Mouse (Mus musculus) splenic B cell, adult 2 months (primary cell): ENCODE measurements around the gene A930017K11Rik.
A peak's percentile ranks its signal among the peaks of the same experiment; 100 is the strongest.

Experiments
- DNase-seq: peaks from one replicate; pipeline ENCODE4 v3.0.0-alpha.2; 2011; ENCODE audit warnings: low read depth, low spot score
- H3K27me3 ChIP-seq: 2 replicates; pipeline ENCODE4 v1.6.1; 2012; ENCODE audit warnings: mild to moderate bottlenecking, low read length, moderate library complexity, mixed read lengths; ENCODE audit not compliant: control insufficient read depth, poor library complexity, insufficient read depth, severe bottlenecking
- H3K36me3 ChIP-seq: 2 replicates; pipeline ENCODE4 v1.6.1; 2012; ENCODE audit warnings: mild to moderate bottlenecking, low read length, moderate library complexity, mixed read lengths; ENCODE audit not compliant: control insufficient read depth, poor library complexity, insufficient read depth, severe bottlenecking

A930017K11Rik gene

DNA sequence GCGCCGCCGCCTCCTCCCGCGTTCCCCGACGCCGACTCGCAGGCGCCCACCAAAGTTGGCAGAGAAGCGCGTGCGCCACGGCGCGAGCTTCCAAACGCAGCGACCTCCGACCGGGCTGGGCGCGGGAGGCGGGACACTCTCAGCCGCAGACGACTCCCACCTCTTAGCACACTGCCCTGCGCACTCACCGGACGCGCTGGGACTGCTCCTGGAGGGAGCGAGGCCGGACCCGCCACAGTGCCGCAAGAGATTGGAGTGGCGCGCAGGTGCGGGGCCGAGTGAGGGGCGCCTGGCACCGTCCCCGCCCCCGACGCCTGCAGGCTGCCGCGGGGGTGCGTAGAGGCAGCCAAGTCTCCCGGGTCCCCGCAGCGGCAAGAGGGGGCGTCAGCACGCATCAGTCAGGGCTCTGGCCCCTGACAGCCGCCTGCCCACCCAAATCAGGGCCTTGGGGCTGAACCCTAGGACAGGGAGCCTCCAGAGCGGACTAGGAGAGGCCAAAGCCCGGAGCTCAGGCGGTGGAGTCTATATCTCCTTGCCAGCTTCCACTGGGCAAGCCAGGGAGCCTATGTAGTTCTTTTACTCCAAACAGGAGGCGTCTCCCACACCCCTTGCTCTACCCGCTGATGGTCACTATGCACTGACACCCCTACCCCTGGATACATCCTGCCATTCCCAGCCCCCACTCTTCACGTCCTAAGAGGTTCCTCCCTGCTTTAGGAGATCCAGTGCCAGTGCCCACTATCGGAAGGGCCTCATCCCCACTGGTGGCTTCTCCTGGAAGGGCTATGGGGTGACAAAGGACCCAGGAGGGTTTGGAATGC is at the start of gene A930017K11Rik:
Gene A930017K11Rik (minus strand): TSS at position 763 of the 821 bp plus-strand sequence.
- H3K36me3 ChIP-seq, result no peaks in the 10 kb centered on the region
- H3K27me3 ChIP-seq, result no peaks in the 10 kb centered on the region
- no peak for DNase-seq

DNA sequence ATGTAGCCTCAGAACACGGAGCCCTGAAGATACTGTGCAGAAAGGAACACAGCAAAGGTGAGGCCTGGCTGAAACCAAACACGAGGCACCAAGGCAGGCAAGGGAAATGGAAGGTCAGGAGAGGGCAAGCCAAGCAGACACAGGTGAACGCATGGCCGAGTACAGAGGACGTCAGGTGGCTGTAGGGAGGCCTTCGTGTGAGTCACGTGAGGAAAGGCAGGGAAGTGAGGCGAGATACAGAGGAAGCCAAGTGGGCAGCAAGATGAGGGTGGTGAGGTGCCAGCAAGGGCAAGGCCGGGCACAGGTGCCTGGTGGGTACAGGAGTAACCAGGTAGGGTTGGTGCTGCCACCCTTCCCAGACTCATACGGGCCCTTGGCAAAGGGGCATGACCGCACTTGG is 46.1 kb upstream of the A930017K11Rik start:
- no peaks in the 10 kb centered on the region for H3K27me3 ChIP-seq
- DNase-seq, result peak; percentile 41
- H3K36me3 ChIP-seq, result 0 out of 2 replicates have a peak, but pooled peaks cover 2% of the 10 kb centered on the region

DNA sequence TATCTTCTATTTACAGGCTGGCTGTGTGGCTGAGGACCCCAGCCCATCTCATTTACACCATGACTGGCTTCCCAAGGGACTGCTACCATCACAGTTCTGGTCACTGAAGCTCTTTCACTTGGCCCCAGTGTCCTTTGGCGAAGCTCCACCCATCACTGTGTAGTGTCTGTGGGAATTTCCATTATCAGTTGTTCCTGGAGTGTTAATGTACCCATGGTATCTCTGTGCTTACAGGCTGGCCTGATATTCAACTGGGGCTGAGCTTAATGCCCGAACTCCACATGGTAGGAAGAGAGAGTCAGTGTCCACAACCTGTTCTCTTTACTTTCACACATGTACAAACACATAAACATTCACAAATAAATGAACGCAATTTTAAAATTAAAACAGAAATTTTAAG is 41.1 kb upstream of the A930017K11Rik start:
- no peak for DNase-seq
- Histone ChIP-seq H3K36me3 (0 out of 2 replicates have a peak, but pooled peaks cover 2% of the 10 kb centered on the region), H3K27me3 (no peaks in the 10 kb centered on the region)

DNA sequence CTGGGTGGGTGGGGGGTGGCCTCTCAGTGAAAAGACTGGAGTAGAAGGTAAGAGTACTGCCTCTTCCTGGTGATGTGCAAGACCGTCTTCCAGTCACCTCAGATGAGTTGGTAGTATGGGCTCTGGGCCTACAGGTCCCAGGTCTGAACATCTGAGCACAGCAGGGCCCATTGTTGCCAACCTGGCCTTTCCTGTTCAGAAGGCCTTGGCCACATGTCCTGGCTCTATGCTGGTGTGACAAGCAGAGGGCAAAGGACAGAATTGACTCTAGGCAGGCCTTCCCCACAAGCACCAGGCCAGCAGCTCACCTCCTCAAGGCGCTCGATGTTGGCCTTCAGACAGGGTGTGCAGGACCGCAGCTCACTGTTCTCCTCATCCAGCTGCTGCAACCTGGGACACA is 39.9 kb upstream of the A930017K11Rik start:
- Histone ChIP-seq H3K36me3 (0 out of 2 replicates have a peak, but pooled peaks cover 2% of the 10 kb centered on the region), H3K27me3 (no peaks in the 10 kb centered on the region)
- no peak for DNase-seq

DNA sequence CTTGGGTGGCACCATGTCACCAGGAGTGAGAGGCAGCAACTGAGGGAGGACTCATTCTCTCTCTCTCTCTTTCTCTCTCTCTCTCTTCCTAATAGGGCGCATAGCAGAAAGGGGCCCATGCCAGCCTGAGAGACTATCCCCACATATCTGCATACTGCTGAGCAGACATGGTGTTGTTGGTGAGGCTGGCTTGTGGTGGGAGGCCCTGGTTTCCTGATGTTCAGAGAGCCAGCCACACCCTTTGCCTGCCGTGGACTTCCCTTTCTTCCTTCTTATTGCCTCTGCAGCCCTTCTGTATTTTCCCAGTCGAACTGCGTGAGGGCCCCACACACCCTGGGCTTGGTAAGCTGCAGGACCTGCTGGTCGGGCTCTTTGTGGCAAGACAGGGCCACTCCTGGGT is 38.0 kb upstream of the A930017K11Rik start:
- DNase-seq, result no peak
- Histone ChIP-seq H3K36me3 (0 out of 2 replicates have a peak, but pooled peaks cover 2% of the 10 kb centered on the region), H3K27me3 (no peaks in the 10 kb centered on the region)

DNA sequence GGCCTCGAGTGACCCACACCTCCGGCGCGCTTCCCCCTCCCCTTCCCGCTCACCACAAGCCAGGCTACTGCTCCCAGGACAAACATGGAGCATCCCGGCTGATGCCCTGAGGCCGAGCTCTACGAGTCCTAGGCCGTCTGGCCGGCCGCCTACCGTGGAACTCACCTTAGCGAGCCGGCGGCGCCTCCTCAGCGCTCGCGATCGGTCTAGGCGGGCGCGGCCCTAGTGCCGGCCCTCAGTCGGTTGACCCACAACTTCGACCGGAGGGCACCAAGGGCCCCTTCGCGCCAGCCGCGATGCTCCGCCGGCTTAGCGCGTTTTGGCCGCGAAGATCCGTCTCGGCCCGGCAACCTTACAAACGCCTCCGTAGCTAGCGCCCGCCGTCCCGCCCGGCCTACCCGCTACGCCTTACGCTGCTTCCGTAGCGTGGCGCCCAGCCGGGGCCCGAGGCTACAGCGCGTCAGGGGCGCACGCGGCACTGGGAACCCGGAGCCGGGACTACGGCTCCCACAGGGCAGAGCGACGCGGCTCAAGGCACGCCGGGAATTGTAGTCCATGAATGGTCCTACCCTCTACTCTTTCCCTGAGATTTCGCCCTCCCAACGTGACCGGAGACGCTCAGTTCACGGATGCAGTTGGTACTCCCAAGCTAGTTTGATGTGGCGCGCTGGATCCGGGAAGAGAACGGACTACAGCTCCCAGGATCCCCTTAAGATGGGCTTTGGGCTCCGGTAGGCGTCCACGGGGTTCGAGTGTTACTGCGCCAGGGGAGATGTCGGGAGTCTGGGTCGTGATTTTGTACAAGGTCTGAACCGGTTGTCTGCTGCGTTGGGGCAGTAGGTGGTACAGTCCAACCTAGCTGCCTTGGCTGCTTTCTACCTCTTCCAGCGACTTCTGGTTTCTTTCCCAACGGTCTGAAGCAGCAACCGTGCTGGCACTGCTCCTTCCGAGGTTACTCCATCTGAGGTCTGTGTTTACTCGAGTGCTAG is 33.2 kb upstream of the A930017K11Rik start, which contains the start of gene Capn15:
Gene Capn15 (minus strand): TSS at position 491 of the 989 bp plus-strand sequence.
- H3K27me3 ChIP-seq, result no peaks in the 10 kb centered on the region
- H3K36me3 ChIP-seq, result no peaks in the 10 kb centered on the region
- peak; percentile 92 for DNase-seq

DNA sequence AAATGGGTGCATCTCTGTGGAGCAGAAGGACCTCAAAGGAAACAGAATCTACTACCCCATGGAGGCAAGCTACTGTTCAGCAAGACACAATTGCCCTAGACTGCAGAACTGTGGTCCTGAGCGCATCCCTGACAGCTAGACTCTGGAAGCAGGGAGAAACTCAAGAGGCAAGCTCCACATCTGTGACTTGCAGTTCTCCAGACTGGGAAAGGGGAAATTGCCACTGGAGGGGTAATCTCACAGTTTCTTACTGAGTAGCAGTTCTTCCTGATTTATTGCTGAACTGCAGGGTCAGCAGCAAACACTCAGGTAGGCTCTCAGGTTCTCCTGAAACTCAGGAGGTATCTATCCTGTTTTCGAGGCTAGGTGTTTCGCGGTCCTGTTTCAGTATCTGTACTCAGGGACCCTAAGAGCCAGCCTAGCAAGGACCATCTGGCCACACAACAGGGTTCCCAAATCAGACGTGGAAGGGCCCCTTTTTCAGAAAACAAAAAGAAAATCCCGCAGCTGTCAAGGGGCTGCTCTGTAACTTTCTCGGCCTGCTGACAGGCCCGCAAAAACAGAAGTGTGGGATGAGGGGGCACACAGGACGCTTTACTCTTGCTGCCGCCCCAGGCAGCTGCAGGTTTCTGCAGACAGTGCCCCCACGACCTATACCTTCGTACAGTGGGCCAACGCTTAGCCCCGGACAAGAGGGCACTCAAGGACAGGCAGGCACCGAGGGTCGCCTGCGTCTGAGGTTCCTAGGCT is 32.4 kb upstream of the A930017K11Rik start:
- H3K27me3 ChIP-seq, result no peaks in the 10 kb centered on the region
- peak; percentile 29 for DNase-seq

DNA sequence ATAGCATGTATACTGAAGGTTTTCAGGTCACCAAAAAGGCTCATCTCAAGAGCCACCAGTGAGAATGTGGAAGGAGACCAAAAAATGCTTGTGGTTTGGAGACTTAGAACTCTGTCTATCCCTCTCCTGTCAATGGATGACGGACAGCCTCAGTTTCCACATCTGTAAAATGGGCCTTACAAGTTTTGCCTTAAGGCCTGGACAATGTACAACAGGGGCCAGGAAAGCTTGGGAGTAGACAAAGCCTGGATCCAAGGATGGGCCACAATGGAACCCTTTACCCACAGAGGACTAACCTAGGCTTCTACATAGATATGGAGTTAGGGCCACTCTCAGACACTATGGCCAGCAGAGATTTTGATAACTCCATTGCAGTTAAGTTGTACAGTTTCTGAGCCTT is 31.7 kb upstream of the A930017K11Rik start:
- DNase-seq, result no peak
- H3K36me3 ChIP-seq, result no peaks in the 10 kb centered on the region
- H3K27me3 ChIP-seq, result no peaks in the 10 kb centered on the region

More for the DNA sequence above, 32.4 kb upstream of the A930017K11Rik start:
- H3K36me3 ChIP-seq, result no peaks in the 10 kb centered on the region

DNA sequence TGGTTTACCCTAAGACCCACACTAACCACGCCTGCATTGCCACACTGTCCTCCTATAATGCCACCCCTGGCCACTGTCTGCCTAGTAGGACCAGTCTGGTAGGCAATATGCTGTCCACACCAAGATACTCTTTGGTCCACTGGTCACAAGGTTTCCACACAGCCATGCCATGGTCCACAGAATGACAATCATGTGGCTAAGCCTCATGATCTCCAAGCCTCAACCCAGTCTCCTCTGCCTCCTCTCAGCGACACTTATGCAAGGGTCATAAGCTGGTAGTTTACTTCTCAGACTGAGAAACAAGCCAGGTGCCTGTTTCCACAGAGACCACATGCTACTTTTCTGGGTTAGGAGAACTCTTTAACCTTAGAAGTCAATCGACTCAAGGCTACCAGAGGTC is 30.5 kb upstream of the A930017K11Rik start:
- H3K27me3 ChIP-seq, result no peaks in the 10 kb centered on the region
- DNase-seq, result no peak

DNA sequence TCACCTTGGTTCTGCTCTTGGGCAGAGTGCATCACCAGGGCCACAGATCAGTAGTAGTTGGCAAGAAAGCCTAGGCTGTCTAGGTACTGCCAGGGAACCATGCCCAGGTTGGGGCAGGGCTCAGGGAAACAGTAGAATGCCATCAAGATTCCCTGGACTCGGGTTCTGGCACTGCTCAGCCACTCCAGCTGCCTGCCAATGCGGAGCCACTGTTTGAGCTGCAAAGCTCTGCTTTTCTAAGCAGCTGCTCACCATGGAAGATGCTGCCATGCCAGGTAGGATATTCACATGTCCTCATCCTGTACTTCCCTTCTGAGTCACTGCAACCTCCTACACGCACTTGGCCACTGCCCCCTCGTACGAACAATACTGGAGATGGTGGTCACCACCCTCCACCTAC is 28.5 kb upstream of the A930017K11Rik start:
- Histone ChIP-seq H3K27me3 (no peaks in the 10 kb centered on the region), H3K36me3 (no peaks in the 10 kb centered on the region)
- DNase-seq, result no peak

More for the DNA sequence above, 30.5 kb upstream of the A930017K11Rik start:
- H3K36me3 ChIP-seq, result no peaks in the 10 kb centered on the region

DNA sequence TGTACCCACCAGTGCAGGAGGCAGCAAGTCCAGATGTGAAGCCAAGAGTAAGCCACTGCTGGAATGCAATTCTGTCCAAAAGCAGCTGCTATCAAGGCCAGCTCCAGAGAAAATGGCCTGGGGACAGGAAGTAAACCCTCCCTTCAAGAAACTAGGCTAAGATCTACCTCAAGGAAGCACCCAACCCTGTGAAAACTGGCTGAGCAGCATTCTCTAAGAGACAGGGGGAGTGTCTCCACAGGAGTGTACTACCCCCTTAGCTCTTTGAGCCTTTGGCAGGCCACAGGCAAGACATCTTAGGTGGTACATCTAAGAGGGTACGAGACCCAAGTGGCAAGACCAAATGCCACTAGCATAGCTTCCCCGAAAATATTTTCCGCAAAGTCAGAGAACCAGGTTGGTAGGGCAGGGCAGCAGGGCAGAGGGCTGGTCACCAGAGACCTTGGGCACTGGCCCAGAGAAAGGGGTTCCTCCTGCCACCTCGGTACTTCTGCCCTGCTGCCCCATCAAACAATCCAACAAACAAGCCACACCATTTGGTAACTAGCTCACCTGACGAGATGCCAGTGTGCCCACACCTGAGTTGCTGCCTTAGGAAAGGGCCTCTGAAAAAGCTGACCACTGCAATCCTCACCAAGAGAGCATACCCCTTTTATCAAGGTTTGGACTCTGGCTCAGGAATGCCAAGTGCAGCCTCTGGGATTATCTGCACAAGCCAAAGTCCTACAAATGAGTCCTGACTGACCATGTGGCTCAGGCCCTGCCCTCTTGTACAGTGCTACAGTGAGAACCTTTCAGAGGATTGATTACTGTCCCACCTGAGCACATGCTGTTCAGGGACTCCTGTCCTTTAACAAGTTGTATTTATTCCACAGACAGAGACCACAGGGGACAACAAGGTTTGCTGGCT is 27.7 kb upstream of the A930017K11Rik start:
- no peaks in the 10 kb centered on the region for H3K27me3 ChIP-seq
- DNase-seq, result no peak
- H3K36me3 ChIP-seq, result no peaks in the 10 kb centered on the region

DNA sequence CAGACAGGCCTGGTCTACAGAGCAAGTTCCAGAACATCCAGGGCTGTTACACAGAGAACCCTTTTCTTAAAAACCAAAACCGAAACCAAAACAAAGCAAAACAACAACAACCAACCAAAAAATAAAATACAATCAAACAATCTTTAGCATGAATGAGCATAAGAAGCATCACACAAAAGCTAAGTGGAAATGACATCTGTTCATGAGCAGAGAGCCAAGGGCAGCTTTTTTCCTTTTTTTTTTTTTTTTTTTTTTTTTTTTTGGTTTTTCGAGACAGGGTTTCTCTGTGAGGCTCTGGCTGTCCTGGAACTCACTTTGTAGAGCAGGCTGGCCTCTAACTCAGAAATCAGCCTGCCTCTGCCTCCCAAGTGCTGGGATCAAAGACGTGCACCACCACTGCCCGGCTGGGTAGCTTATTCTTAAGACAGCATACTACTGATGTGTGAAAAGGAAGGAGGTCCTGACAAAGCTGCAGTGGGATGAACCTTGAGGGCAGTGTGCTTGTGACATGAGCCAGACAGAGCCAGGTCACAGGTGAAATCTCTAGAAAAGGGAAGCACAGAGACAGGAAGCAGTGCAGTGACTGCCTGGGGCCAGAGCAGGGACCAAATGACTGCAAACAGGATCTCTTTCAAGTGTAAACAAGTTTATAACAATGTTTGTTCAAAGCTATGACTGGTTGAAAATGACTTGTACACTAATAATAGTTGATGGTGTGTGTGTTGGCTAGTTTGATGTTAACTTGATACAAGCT is 18.8 kb upstream of the A930017K11Rik start:
- Histone ChIP-seq H3K27me3 (no peaks in the 10 kb centered on the region), H3K36me3 (no peaks in the 10 kb centered on the region)
- DNase-seq, result peak; percentile 54

DNA sequence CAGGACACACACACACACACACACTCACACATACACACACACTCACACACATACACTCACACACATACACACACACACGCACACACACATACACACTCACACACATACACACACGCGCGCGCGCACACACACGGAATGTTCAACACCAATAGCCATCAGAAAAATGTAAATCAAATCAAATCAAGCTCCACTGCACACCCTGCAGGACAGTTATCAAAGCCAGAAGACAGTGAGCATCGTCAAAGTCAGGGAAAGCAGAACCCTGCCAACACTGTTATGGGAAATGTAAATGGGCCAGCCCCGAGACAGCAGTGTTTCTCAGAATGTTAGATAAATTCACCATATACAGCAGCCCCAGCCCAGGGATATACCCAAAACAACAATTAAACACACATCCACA is 18.1 kb upstream of the A930017K11Rik start:
- DNase-seq, result peak; percentile 21
- no peaks in the 10 kb centered on the region for H3K27me3 ChIP-seq
- no peaks in the 10 kb centered on the region for H3K36me3 ChIP-seq
